Mouse (Mus musculus) C2C12 (cell line): Measurements from ENCODE around the gene Lmntd1. TPM values are rescaled to one million over a fixed set of nuclear protein-coding genes. Genes with fewer than 3 reads are reported as not detected.

Source experiments
- H3K27me3 ChIP-seq: one replicate; pipeline ENCODE4 v1.6.1; 2011; ENCODE audit not compliant: control insufficient read depth, insufficient read depth, insufficient read length
- H3K36me3 ChIP-seq: one replicate; pipeline ENCODE4 v1.6.1; 2011; ENCODE audit not compliant: control insufficient read depth, insufficient read depth
- H3K4me3 ChIP-seq: one replicate; pipeline ENCODE4 v1.5.1; 2011; ENCODE audit warnings: mild to moderate bottlenecking, control low read depth; ENCODE audit not compliant: poor library complexity, insufficient read depth, severe bottlenecking
- H3K79me2 ChIP-seq: one replicate; pipeline ENCODE4 v1.6.1; 2011; ENCODE audit not compliant: control insufficient read depth, insufficient read depth
- H3K79me3 ChIP-seq: one replicate; pipeline ENCODE4 v1.6.1; 2011; ENCODE audit warnings: low read depth, control low read depth
- H3ac ChIP-seq: one replicate; pipeline ENCODE3; 2011; ENCODE audit warnings: low read depth; ENCODE audit not compliant: control insufficient read depth, insufficient read length
- CEBPB ChIP-seq: IDR thresholded peaks from one replicate; pipeline ENCODE4 v1.6.1; 2011; ENCODE audit warnings: low read depth, mild to moderate bottlenecking, control low read depth, moderate library complexity
- CTCF ChIP-seq: IDR thresholded peaks from one replicate; pipeline ENCODE4 v1.5.1; 2011; ENCODE audit not compliant: control insufficient read depth, insufficient read depth, insufficient read length
- FOSL1 ChIP-seq: IDR thresholded peaks from one replicate; pipeline ENCODE4 v1.8.0; 2011; ENCODE audit warnings: mild to moderate bottlenecking, low read length; ENCODE audit not compliant: poor library complexity, insufficient read depth, severe bottlenecking
- MAX ChIP-seq: IDR thresholded peaks from one replicate; pipeline ENCODE4 v1.6.1; 2011; ENCODE audit warnings: mild to moderate bottlenecking, control low read depth
- MYOD1 ChIP-seq: IDR thresholded peaks from one replicate; pipeline ENCODE4 v1.6.1; 2011; ENCODE audit warnings: low read depth; ENCODE audit not compliant: control insufficient read depth, insufficient read length
- MYOG ChIP-seq: IDR thresholded peaks from one replicate; pipeline ENCODE4 v1.6.1; 2011; ENCODE audit not compliant: control insufficient read depth, insufficient read length; ENCODE audit errors: extremely low read depth
- USF1 ChIP-seq: IDR thresholded peaks from one replicate; pipeline ENCODE4 v1.6.1; 2011; ENCODE audit warnings: low read depth, mild to moderate bottlenecking, control low read depth, moderate library complexity
- polyA plus RNA-seq: library from polyadenylated mRNA; unstranded; fragments of >200 nt; fragmentation: generic; extraction: Trizol; gene quantifications from one replicate; pipeline ENCODE4 v1.2.1, GENCODE M21; 2012; ENCODE audit warnings: missing spikeins

Gene Lmntd1
- polyA plus RNA-seq, 1 experiment = not detected

GRCm38 (mm10) chr6:145418856-145419255 lies 195.3 kb downstream of the Lmntd1 start:
- no peaks in the 10 kb centered on the region for H3K36me3 ChIP-seq
- peaks cover 13% of the 10 kb centered on the region for H3K27me3 ChIP-seq
- H3K4me3 ChIP-seq = no peak overlapping the region
- no peaks in the 10 kb centered on the region for H3K79me2 ChIP-seq
- H3K79me3 ChIP-seq = no peaks in the 10 kb centered on the region
- no peak overlapping the region for H3ac ChIP-seq
- TF ChIP-seq CTCF (no peak), CEBPB (no peak), USF1 (no peak), MYOD1 (no peak)

- no peak for TF ChIP-seq FOSL1
- TF ChIP-seq MYOD1 = no peak
- no peak for TF ChIP-seq USF1
- TF ChIP-seq MYOG = no peak
- no peak for TF ChIP-seq CEBPB
- no peak for TF ChIP-seq CTCF
- no peak for TF ChIP-seq MAX
- Histone ChIP-seq H3K36me3 (no peaks in the 10 kb centered on the region), H3K27me3 (peaks cover 5% of the 10 kb centered on the region), H3K79me3 (no peaks in the 10 kb centered on the region), H3K79me2 (no peaks in the 10 kb centered on the region), H3K4me3 (no peak overlapping the region), H3ac (no peak overlapping the region)
These were observed 196.2 kb downstream of the Lmntd1 start for GRCm38 (mm10) chr6:145417720-145418440.

GRCm38 (mm10) chr6:145417014-145417719 lies 197.0 kb downstream of the Lmntd1 start:
- TF ChIP-seq USF1 = no peak
- no peak for TF ChIP-seq MAX
- no peak for TF ChIP-seq MYOD1
- no peak for TF ChIP-seq FOSL1
- TF ChIP-seq CEBPB = no peak
- peak; percentile 57 for TF ChIP-seq CTCF
- H3K4me3 ChIP-seq = no peak overlapping the region

GRCm38 (mm10) chr6:145404369-145405051 lies 209.6 kb downstream of the Lmntd1 start:
- Histone ChIP-seq H3ac (no peak overlapping the region), H3K79me3 (no peaks in the 10 kb centered on the region)
- no peak for TF ChIP-seq MAX
- TF ChIP-seq FOSL1 = no peak
- no peak for TF ChIP-seq USF1
- no peak for TF ChIP-seq MYOG
- no peak for TF ChIP-seq MYOD1
- TF ChIP-seq CEBPB = no peak
- TF ChIP-seq CTCF = no peak

More at GRCm38 (mm10) chr6:145417014-145417719, 197.0 kb downstream of the Lmntd1 start:
- Histone ChIP-seq H3K79me3 (no peaks in the 10 kb centered on the region), H3K79me2 (no peaks in the 10 kb centered on the region), H3ac (no peak overlapping the region), H3K36me3 (no peaks in the 10 kb centered on the region), H3K27me3 (peaks cover 4% of the 10 kb centered on the region)

GRCm38 (mm10) chr6:145401140-145401539 lies 213.0 kb downstream of the Lmntd1 start:
- H3ac ChIP-seq = no peak overlapping the region
- no peaks in the 10 kb centered on the region for H3K27me3 ChIP-seq
- no peaks in the 10 kb centered on the region for H3K36me3 ChIP-seq
- no peak for TF ChIP-seq FOSL1
- TF ChIP-seq CEBPB = no peak
- TF ChIP-seq CTCF = no peak
- no peaks in the 10 kb centered on the region for H3K79me2 ChIP-seq
- H3K4me3 ChIP-seq = no peak overlapping the region
- H3K79me3 ChIP-seq = no peaks in the 10 kb centered on the region

More at GRCm38 (mm10) chr6:145404369-145405051, 209.6 kb downstream of the Lmntd1 start:
- H3K36me3 ChIP-seq = no peaks in the 10 kb centered on the region
- H3K4me3 ChIP-seq = no peak overlapping the region
- H3K79me2 ChIP-seq = no peaks in the 10 kb centered on the region
- no peaks in the 10 kb centered on the region for H3K27me3 ChIP-seq
